Mouse (Mus musculus): ENCODE results near the gene Fam107a. TPM values are rescaled to one million over a fixed set of nuclear protein-coding genes. Genes with fewer than 3 reads are reported as not detected.

Fam107a gene
- polyA plus RNA-seq, 1 experiment = 2.1 TPM

- H3K4me3 ChIP-seq (ENCODE audit: control insufficient read depth, insufficient read depth, low read length) = no peak overlapping the region
- no peaks in the 10 kb centered on the region for H3K4me1 ChIP-seq (replicated peaks; ENCODE audit: control insufficient read depth, insufficient read depth, low read length)
- H3K27ac ChIP-seq (ENCODE audit: control insufficient read depth, insufficient read depth, low read length) = no peak overlapping the region
- TF ChIP-seq CTCF (IDR thresholded peaks at IDR 0.05; ENCODE audit: borderline replicate concordance, control insufficient read depth, extremely low read depth, insufficient read depth, low read length, poor library complexity) (no peak), POLR2A (IDR thresholded peaks at IDR 0.05; ENCODE audit: control insufficient read depth, extremely low read depth, insufficient read depth, low read length, poor library complexity) (no peak)
- no peaks in the 10 kb centered on the region for H3K36me3 ChIP-seq (ENCODE audit: control insufficient read depth, insufficient read depth, low read length)
- H3K27me3 ChIP-seq (ENCODE audit: control insufficient read depth, insufficient read depth, low read length) = no peaks in the 10 kb centered on the region
- DNase-seq = no peak
- 86% methylated on average over 4 of the region's 4 CpGs for WGBS
These were observed 7.9 kb upstream of the Fam107a start for GRCm38 (mm10) chr14:8325746-8326145.

GRCm38 (mm10) chr14:8320528-8320927 lies 2.7 kb upstream of the Fam107a start:
- TF ChIP-seq POLR2A (IDR thresholded peaks at IDR 0.05; ENCODE audit: control insufficient read depth, extremely low read depth, insufficient read depth, low read length, poor library complexity) (no peak), CTCF (IDR thresholded peaks at IDR 0.05; ENCODE audit: borderline replicate concordance, control insufficient read depth, extremely low read depth, insufficient read depth, low read length, poor library complexity) (no peak)
- Histone ChIP-seq H3K4me1 (replicated peaks; ENCODE audit: control insufficient read depth, insufficient read depth, low read length) (no peaks in the 10 kb centered on the region), H3K4me3 (ENCODE audit: control insufficient read depth, insufficient read depth, low read length) (no peak overlapping the region), H3K36me3 (ENCODE audit: control insufficient read depth, insufficient read depth, low read length) (no peaks in the 10 kb centered on the region), H3K27me3 (ENCODE audit: control insufficient read depth, insufficient read depth, low read length) (peaks cover 7% of the 10 kb centered on the region; the same call in 1 of the 2 replicates), H3K27ac (ENCODE audit: control insufficient read depth, insufficient read depth, low read length) (no peak overlapping the region)
- no peak for DNase-seq
- WGBS = 83% methylated on average over 3 of the region's 3 CpGs

- TF ChIP-seq CTCF (IDR thresholded peaks at IDR 0.05; ENCODE audit: borderline replicate concordance, control insufficient read depth, extremely low read depth, insufficient read depth, low read length, poor library complexity) (no peak), POLR2A (IDR thresholded peaks at IDR 0.05; ENCODE audit: control insufficient read depth, extremely low read depth, insufficient read depth, low read length, poor library complexity) (no peak)
- no peak for DNase-seq
- Histone ChIP-seq H3K4me1 (replicated peaks; ENCODE audit: control insufficient read depth, insufficient read depth, low read length) (no peaks in the 10 kb centered on the region), H3K36me3 (ENCODE audit: control insufficient read depth, insufficient read depth, low read length) (no peaks in the 10 kb centered on the region), H3K27me3 (ENCODE audit: control insufficient read depth, insufficient read depth, low read length) (peaks cover 7% of the 10 kb centered on the region; the same call in 1 of the 2 replicates), H3K4me3 (ENCODE audit: control insufficient read depth, insufficient read depth, low read length) (no peak overlapping the region), H3K27ac (ENCODE audit: control insufficient read depth, insufficient read depth, low read length) (no peak overlapping the region)
- WGBS = 8% methylated on average over 23 of the region's 23 CpGs
These were observed 1.2 kb downstream of the Fam107a start for GRCm38 (mm10) chr14:8316366-8317193.

- no peak for DNase-seq
- no peak overlapping the region for H3K4me3 ChIP-seq (ENCODE audit: control insufficient read depth, insufficient read depth, low read length)
- TF ChIP-seq CTCF (IDR thresholded peaks at IDR 0.05; ENCODE audit: borderline replicate concordance, control insufficient read depth, extremely low read depth, insufficient read depth, low read length, poor library complexity) = no peak
- no peak for TF ChIP-seq POLR2A (IDR thresholded peaks at IDR 0.05; ENCODE audit: control insufficient read depth, extremely low read depth, insufficient read depth, low read length, poor library complexity)
- H3K36me3 ChIP-seq (ENCODE audit: control insufficient read depth, insufficient read depth, low read length) = no peaks in the 10 kb centered on the region
- WGBS = 91% methylated on average over 6 of the region's 6 CpGs
- H3K27ac ChIP-seq (ENCODE audit: control insufficient read depth, insufficient read depth, low read length) = no peak overlapping the region
- H3K27me3 ChIP-seq (ENCODE audit: control insufficient read depth, insufficient read depth, low read length) = peaks cover 7% of the 10 kb centered on the region; the same call in 1 of the 2 replicates
- H3K4me1 ChIP-seq (replicated peaks; ENCODE audit: control insufficient read depth, insufficient read depth, low read length) = no peaks in the 10 kb centered on the region
These were observed 2.7 kb downstream of the Fam107a start for GRCm38 (mm10) chr14:8315169-8315568.

- TF ChIP-seq CTCF (IDR thresholded peaks at IDR 0.05; ENCODE audit: borderline replicate concordance, control insufficient read depth, extremely low read depth, insufficient read depth, low read length, poor library complexity) = no peak
- TF ChIP-seq POLR2A (IDR thresholded peaks at IDR 0.05; ENCODE audit: control insufficient read depth, extremely low read depth, insufficient read depth, low read length, poor library complexity) = no peak
- no peak overlapping the region for H3K27ac ChIP-seq (ENCODE audit: control insufficient read depth, insufficient read depth, low read length)
- 20% methylated on average over 3 of the region's 3 CpGs for WGBS
- peaks cover 7% of the 10 kb centered on the region; the same call in 1 of the 2 replicates for H3K27me3 ChIP-seq (ENCODE audit: control insufficient read depth, insufficient read depth, low read length)
- H3K36me3 ChIP-seq (ENCODE audit: control insufficient read depth, insufficient read depth, low read length) = no peaks in the 10 kb centered on the region
- DNase-seq = peak; percentile 35
- no peaks in the 10 kb centered on the region for H3K4me1 ChIP-seq (replicated peaks; ENCODE audit: control insufficient read depth, insufficient read depth, low read length)
- H3K4me3 ChIP-seq (ENCODE audit: control insufficient read depth, insufficient read depth, low read length) = no peak overlapping the region
These were observed 3.3 kb downstream of the Fam107a start for GRCm38 (mm10) chr14:8314536-8314935.

GRCm38 (mm10) chr14:8313877-8314276 lies 3.9 kb downstream of the Fam107a start:
- TF ChIP-seq POLR2A (IDR thresholded peaks at IDR 0.05; ENCODE audit: control insufficient read depth, extremely low read depth, insufficient read depth, low read length, poor library complexity) (no peak), CTCF (IDR thresholded peaks at IDR 0.05; ENCODE audit: borderline replicate concordance, control insufficient read depth, extremely low read depth, insufficient read depth, low read length, poor library complexity) (no peak)
- H3K4me1 ChIP-seq (replicated peaks; ENCODE audit: control insufficient read depth, insufficient read depth, low read length) = no peaks in the 10 kb centered on the region
- DNase-seq = no peak
- WGBS = 59% methylated on average over 7 of the region's 7 CpGs
- peaks cover 7% of the 10 kb centered on the region; the same call in 1 of the 2 replicates for H3K27me3 ChIP-seq (ENCODE audit: control insufficient read depth, insufficient read depth, low read length)
- H3K27ac ChIP-seq (ENCODE audit: control insufficient read depth, insufficient read depth, low read length) = no peak overlapping the region
- H3K36me3 ChIP-seq (ENCODE audit: control insufficient read depth, insufficient read depth, low read length) = no peaks in the 10 kb centered on the region
- H3K4me3 ChIP-seq (ENCODE audit: control insufficient read depth, insufficient read depth, low read length) = no peak overlapping the region
